Mouse (Mus musculus): ENCODE measurements at regions not wholly inside any gene's neighbourhood (a gene's known extent, or its start where the extent isn't known, plus 50 kb on each side); places are given as distances from the start of the nearest gene placed in this dataset.

- no peak for TF ChIP-seq ETS1 (IDR thresholded peaks at IDR 0.05; ENCODE audit: low read depth, low read length)
- TF ChIP-seq CTCF (IDR thresholded peaks at IDR 0.05 in 2 of 3, conservative IDR thresholded peaks at IDR 0.05 in 1 of 3; ENCODE audit: control insufficient read depth in 1 of 3, insufficient read depth in 1 of 3, low read depth in 2 of 3, low read length in 3 of 3, poor library complexity in 1 of 3, severe bottlenecking in 1 of 3) = no peak
Observed at GRCm38 (mm10) chr7:145127661-145128060, 80.3 kb downstream of the 1810010D01Rik start.
